Mouse (Mus musculus) heart, postnatal 25 days (tissue): ENCODE measurements around the gene M1ap. TPM values are rescaled to one million over a fixed set of nuclear protein-coding genes. Genes with fewer than 3 reads are reported as not detected.

Experiments
- DNase-seq: peaks from one replicate; pipeline ENCODE4 v3.0.0; 2022; ENCODE audit warnings: low spot score
- intact Hi-C: fragments of 180-260 bp; cut with DNase I; formaldehyde crosslinking; loops from one replicate; pipeline ENCODE4 v1.15.1; 2025
- total RNA-seq, 2 experiments: library from RNA; stranded (reverse); gene quantifications; 2 replicates each; pipeline ENCODE4 v1.2.3; 2021

M1ap gene
- under 1 TPM in 1 of 2 experiments, not detected in 1; 0.17 TPM for total RNA-seq

GRCm38 (mm10) chr6:82946651-82947050 lies at the start of gene M1ap:
TSS of gene M1ap (plus strand) at chr6:82946902.
- intact Hi-C loops = no loop called here
- DNase-seq = no peak

- no peak for DNase-seq
- intact Hi-C loops = no loop called here
Measured at GRCm38 (mm10) chr6:82897311-82897710, 49.4 kb upstream of the M1ap start.

- DNase-seq = no peak
- intact Hi-C loops = no loop called here
Measured at GRCm38 (mm10) chr6:82898227-82898626, 48.5 kb upstream of the M1ap start.

- intact Hi-C loops = no loop called here
- DNase-seq = no peak
Measured at GRCm38 (mm10) chr6:82898745-82899144, 48.0 kb upstream of the M1ap start.

- intact Hi-C loops = no loop called here
- no peak for DNase-seq
Measured at GRCm38 (mm10) chr6:82902559-82902958, 44.1 kb upstream of the M1ap start.

- no peak for DNase-seq
- intact Hi-C loops = no loop called here
Measured at GRCm38 (mm10) chr6:82906985-82907384, 39.7 kb upstream of the M1ap start.

- intact Hi-C loops = no loop called here
- no peak for DNase-seq
Measured at GRCm38 (mm10) chr6:82908034-82908433, 38.7 kb upstream of the M1ap start.

GRCm38 (mm10) chr6:82909136-82909855 lies 37.4 kb upstream of the M1ap start:
- DNase-seq = no peak
- intact Hi-C loops = no loop called here

- DNase-seq = no peak
- intact Hi-C loops = no loop called here
Measured at GRCm38 (mm10) chr6:82911303-82911702, 35.4 kb upstream of the M1ap start.

- intact Hi-C loops = no loop called here
- DNase-seq = no peak
Measured at GRCm38 (mm10) chr6:82913336-82914247, 33.1 kb upstream of the M1ap start.

GRCm38 (mm10) chr6:82915889-82916288 lies 30.8 kb upstream of the M1ap start:
- intact Hi-C loops = no loop called here
- DNase-seq = no peak

GRCm38 (mm10) chr6:82916459-82916858 lies 30.2 kb upstream of the M1ap start:
- intact Hi-C loops = no loop called here
- no peak for DNase-seq

GRCm38 (mm10) chr6:82917076-82917777 lies 29.5 kb upstream of the M1ap start:
- no peak for DNase-seq
- intact Hi-C loops = no loop called here

GRCm38 (mm10) chr6:82917778-82918129 lies 28.9 kb upstream of the M1ap start:
- intact Hi-C loops = loop anchor here (2.0 kb wide), 1 partner anchor 53 kb away; no protein-coding TSS in a partner anchor
- DNase-seq = no peak

- DNase-seq = no peak
- intact Hi-C loops = loop anchor here (2.0 kb wide), 1 partner anchor 52 kb away; no protein-coding TSS in a partner anchor
Measured at GRCm38 (mm10) chr6:82918371-82918770, 28.3 kb upstream of the M1ap start.

GRCm38 (mm10) chr6:82919520-82919919 lies 27.2 kb upstream of the M1ap start:
- no peak for DNase-seq
- intact Hi-C loops = loop anchor here (2.0 kb wide), 1 partner anchor 51 kb away; no protein-coding TSS in a partner anchor

GRCm38 (mm10) chr6:82921426-82922224 lies 25.1 kb upstream of the M1ap start:
- DNase-seq = no peak
- intact Hi-C loops = no loop called here

GRCm38 (mm10) chr6:82925005-82925404 lies 21.7 kb upstream of the M1ap start:
- DNase-seq = no peak
- intact Hi-C loops = no loop called here

- no peak for DNase-seq
- intact Hi-C loops = no loop called here
Measured at GRCm38 (mm10) chr6:82926106-82926505, 20.6 kb upstream of the M1ap start.

GRCm38 (mm10) chr6:82926528-82926927 lies 20.2 kb upstream of the M1ap start:
- intact Hi-C loops = no loop called here
- DNase-seq = no peak
